Mouse (Mus musculus): ENCODE measurements around the gene Gprc5d.
A peak's percentile ranks its signal among the peaks of the same experiment; 100 is the strongest.

Gprc5d gene

GRCm38 (mm10) chr6:135107014-135107413 is 11.1 kb downstream of the Gprc5d start:
- H3K27me3 ChIP-seq (ENCODE audit: control insufficient read depth, insufficient read depth, low read length, poor library complexity, severe bottlenecking), result no peaks in the 10 kb centered on the region
- DNase-seq (ENCODE audit: low read depth, low spot score), result no peak
- H3K36me3 ChIP-seq (ENCODE audit: control insufficient read depth, insufficient read depth, low read length, poor library complexity, severe bottlenecking), result no peaks in the 10 kb centered on the region

GRCm38 (mm10) chr6:135102736-135103303 is 15.3 kb downstream of the Gprc5d start:
- no peaks in the 10 kb centered on the region for H3K27me3 ChIP-seq (ENCODE audit: control insufficient read depth, insufficient read depth, low read length, poor library complexity, severe bottlenecking)
- DNase-seq (ENCODE audit: low read depth, low spot score), result no peak
- H3K36me3 ChIP-seq (ENCODE audit: control insufficient read depth, insufficient read depth, low read length, poor library complexity, severe bottlenecking), result no peaks in the 10 kb centered on the region

- no peaks in the 10 kb centered on the region for H3K36me3 ChIP-seq (ENCODE audit: control insufficient read depth, insufficient read depth, low read length, poor library complexity, severe bottlenecking)
- DNase-seq (ENCODE audit: low read depth, low spot score), result no peak
- H3K27me3 ChIP-seq (ENCODE audit: control insufficient read depth, insufficient read depth, low read length, poor library complexity, severe bottlenecking), result no peaks in the 10 kb centered on the region
Measured at GRCm38 (mm10) chr6:135100787-135101472, 17.2 kb downstream of the Gprc5d start.

GRCm38 (mm10) chr6:135092798-135093470 is 25.1 kb downstream of the Gprc5d start:
- no peaks in the 10 kb centered on the region for H3K27me3 ChIP-seq (ENCODE audit: control insufficient read depth, insufficient read depth, low read length, poor library complexity, severe bottlenecking)
- no peak for DNase-seq (ENCODE audit: low read depth, low spot score)
- no peaks in the 10 kb centered on the region for H3K36me3 ChIP-seq (ENCODE audit: control insufficient read depth, insufficient read depth, low read length, poor library complexity, severe bottlenecking)

- DNase-seq (ENCODE audit: low read depth, low spot score), result no peak
- no peaks in the 10 kb centered on the region for H3K27me3 ChIP-seq (ENCODE audit: control insufficient read depth, insufficient read depth, low read length, poor library complexity, severe bottlenecking)
- no peaks in the 10 kb centered on the region for H3K36me3 ChIP-seq (ENCODE audit: control insufficient read depth, insufficient read depth, low read length, poor library complexity, severe bottlenecking)
Measured at GRCm38 (mm10) chr6:135090661-135091060, 27.4 kb downstream of the Gprc5d start.

- Histone ChIP-seq H3K36me3 (ENCODE audit: control insufficient read depth, insufficient read depth, low read length, poor library complexity, severe bottlenecking) (no peaks in the 10 kb centered on the region), H3K27me3 (ENCODE audit: control insufficient read depth, insufficient read depth, low read length, poor library complexity, severe bottlenecking) (no peaks in the 10 kb centered on the region)
- no peak for DNase-seq (ENCODE audit: low read depth, low spot score)
Measured at GRCm38 (mm10) chr6:135089786-135090185, 28.3 kb downstream of the Gprc5d start.

GRCm38 (mm10) chr6:135087721-135088451 is 30.2 kb downstream of the Gprc5d start:
- H3K27me3 ChIP-seq (ENCODE audit: control insufficient read depth, insufficient read depth, low read length, poor library complexity, severe bottlenecking), result no peaks in the 10 kb centered on the region
- DNase-seq (ENCODE audit: low read depth, low spot score), result peak; percentile 79
- H3K36me3 ChIP-seq (ENCODE audit: control insufficient read depth, insufficient read depth, low read length, poor library complexity, severe bottlenecking), result no peaks in the 10 kb centered on the region

- no peak for DNase-seq (ENCODE audit: low read depth, low spot score)
- Histone ChIP-seq H3K27me3 (ENCODE audit: control insufficient read depth, insufficient read depth, low read length, poor library complexity, severe bottlenecking) (no peaks in the 10 kb centered on the region), H3K36me3 (ENCODE audit: control insufficient read depth, insufficient read depth, low read length, poor library complexity, severe bottlenecking) (no peaks in the 10 kb centered on the region)
Measured at GRCm38 (mm10) chr6:135085703-135086102, 32.4 kb downstream of the Gprc5d start.

GRCm38 (mm10) chr6:135083991-135084502 is 34.0 kb downstream of the Gprc5d start:
- Histone ChIP-seq H3K36me3 (ENCODE audit: control insufficient read depth, insufficient read depth, low read length, poor library complexity, severe bottlenecking) (no peaks in the 10 kb centered on the region), H3K27me3 (ENCODE audit: control insufficient read depth, insufficient read depth, low read length, poor library complexity, severe bottlenecking) (no peaks in the 10 kb centered on the region)
- no peak for DNase-seq (ENCODE audit: low read depth, low spot score)

GRCm38 (mm10) chr6:135078420-135078819 is 39.7 kb downstream of the Gprc5d start:
- no peaks in the 10 kb centered on the region for H3K27me3 ChIP-seq (ENCODE audit: control insufficient read depth, insufficient read depth, low read length, poor library complexity, severe bottlenecking)
- no peak for DNase-seq (ENCODE audit: low read depth, low spot score)
- H3K36me3 ChIP-seq (ENCODE audit: control insufficient read depth, insufficient read depth, low read length, poor library complexity, severe bottlenecking), result no peaks in the 10 kb centered on the region

- no peak for DNase-seq (ENCODE audit: low read depth, low spot score)
- Histone ChIP-seq H3K27me3 (ENCODE audit: control insufficient read depth, insufficient read depth, low read length, poor library complexity, severe bottlenecking) (no peaks in the 10 kb centered on the region), H3K36me3 (ENCODE audit: control insufficient read depth, insufficient read depth, low read length, poor library complexity, severe bottlenecking) (no peaks in the 10 kb centered on the region)
Measured at GRCm38 (mm10) chr6:135076202-135076601, 41.9 kb downstream of the Gprc5d start.

- H3K27me3 ChIP-seq (ENCODE audit: control insufficient read depth, insufficient read depth, low read length, poor library complexity, severe bottlenecking), result no peaks in the 10 kb centered on the region
- no peaks in the 10 kb centered on the region for H3K36me3 ChIP-seq (ENCODE audit: control insufficient read depth, insufficient read depth, low read length, poor library complexity, severe bottlenecking)
- DNase-seq (ENCODE audit: low read depth, low spot score), result no peak
Measured at GRCm38 (mm10) chr6:135074405-135074947, 43.6 kb downstream of the Gprc5d start.

GRCm38 (mm10) chr6:135070347-135070746 is 47.7 kb downstream of the Gprc5d start:
- no peak for DNase-seq (ENCODE audit: low read depth, low spot score)
- no peaks in the 10 kb centered on the region for H3K27me3 ChIP-seq (ENCODE audit: control insufficient read depth, insufficient read depth, low read length, poor library complexity, severe bottlenecking)
- H3K36me3 ChIP-seq (ENCODE audit: control insufficient read depth, insufficient read depth, low read length, poor library complexity, severe bottlenecking), result no peaks in the 10 kb centered on the region

- Histone ChIP-seq H3K36me3 (ENCODE audit: control insufficient read depth, insufficient read depth, low read length, poor library complexity, severe bottlenecking) (no peaks in the 10 kb centered on the region), H3K27me3 (ENCODE audit: control insufficient read depth, insufficient read depth, low read length, poor library complexity, severe bottlenecking) (no peaks in the 10 kb centered on the region)
- DNase-seq (ENCODE audit: low read depth, low spot score), result no peak
Measured at GRCm38 (mm10) chr6:135069856-135070255, 48.2 kb downstream of the Gprc5d start.

All from splenic B cell, adult 2 months (primary cell).